Mouse (Mus musculus): ENCODE data around the gene Rbp1.

- no peak for TF ChIP-seq CTCF (IDR thresholded peaks at IDR 0.05; ENCODE audit: borderline replicate concordance, control insufficient read depth, extremely low read depth, insufficient read depth, low read length, poor library complexity)
- TF ChIP-seq POLR2A (IDR thresholded peaks at IDR 0.05; ENCODE audit: control insufficient read depth, extremely low read depth, insufficient read depth, low read length, poor library complexity), result no peak
Observed at GRCm38 (mm10) chr9:98489532-98489931, 66.8 kb downstream of the Rbp1 start.

Data from thymus, adult 2 months (tissue).